Mouse (Mus musculus) adrenal gland, adult 18-20 months (tissue): Measurements from ENCODE around the gene Tmem176a. TPM values are rescaled to one million over a fixed set of nuclear protein-coding genes. Genes with fewer than 3 reads are reported as not detected.
A peak's percentile ranks its signal among the peaks of the same experiment; 100 is the strongest.
"Not testable (repeated sequence)": the region's sequence is repeated elsewhere in the genome, so short reads cannot be mapped to it uniquely, and the experiment has no call there.

Source experiments
- DNase-seq, 2 experiments: peaks; one replicate each; pipeline ENCODE4 v3.0.0; 2021 to 2022; ENCODE audit warnings: low spot score in 2 of 2
- total RNA-seq, 2 experiments: library from RNA; stranded (reverse); gene quantifications; 1 replicate in 1 of 2; 2 replicates in 1 of 2; pipeline ENCODE4 v1.2.3; 2021

The Tmem176a gene
- total RNA-seq, 2 experiments from 2014 or later: 277 to 350 TPM

DNA sequence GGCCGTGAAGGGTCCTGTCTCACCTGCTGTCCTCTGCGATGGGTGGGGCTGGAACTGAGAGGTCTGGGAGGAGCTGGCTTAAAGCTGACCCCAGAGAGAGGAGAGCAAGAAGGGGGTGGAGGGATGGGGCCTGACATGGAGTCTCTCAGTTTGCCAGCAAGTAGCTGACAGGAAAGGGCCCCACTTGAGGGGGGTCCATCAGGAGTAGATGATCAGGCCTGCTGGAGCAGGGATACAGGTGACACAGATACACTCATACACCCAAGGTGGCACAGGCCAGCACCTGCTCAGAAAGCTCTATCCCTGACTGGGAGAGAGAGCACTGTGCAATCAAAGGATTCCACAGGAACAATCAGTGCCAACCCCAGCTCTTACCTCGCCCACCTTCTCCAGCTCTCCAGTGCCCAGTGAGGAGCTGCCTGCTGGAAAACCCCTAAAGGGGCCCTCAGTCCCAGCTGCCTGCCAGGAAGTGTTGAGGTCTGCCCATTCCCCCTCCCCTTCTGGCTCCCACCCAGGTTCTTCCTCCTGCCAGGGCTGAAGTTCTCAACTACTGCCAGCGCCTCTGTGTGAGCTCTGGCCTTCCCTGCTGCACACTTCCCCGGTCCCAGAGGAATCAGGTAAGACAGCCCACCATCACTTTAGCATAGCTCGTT, 380 bp downstream of the Tmem176a start, which contains the start of gene Tmem176b:
Tmem176b (minus strand) TSS at position 524 of the 653 bp plus-strand sequence.
- DNase-seq: peak; percentile 89 to 93

DNA sequence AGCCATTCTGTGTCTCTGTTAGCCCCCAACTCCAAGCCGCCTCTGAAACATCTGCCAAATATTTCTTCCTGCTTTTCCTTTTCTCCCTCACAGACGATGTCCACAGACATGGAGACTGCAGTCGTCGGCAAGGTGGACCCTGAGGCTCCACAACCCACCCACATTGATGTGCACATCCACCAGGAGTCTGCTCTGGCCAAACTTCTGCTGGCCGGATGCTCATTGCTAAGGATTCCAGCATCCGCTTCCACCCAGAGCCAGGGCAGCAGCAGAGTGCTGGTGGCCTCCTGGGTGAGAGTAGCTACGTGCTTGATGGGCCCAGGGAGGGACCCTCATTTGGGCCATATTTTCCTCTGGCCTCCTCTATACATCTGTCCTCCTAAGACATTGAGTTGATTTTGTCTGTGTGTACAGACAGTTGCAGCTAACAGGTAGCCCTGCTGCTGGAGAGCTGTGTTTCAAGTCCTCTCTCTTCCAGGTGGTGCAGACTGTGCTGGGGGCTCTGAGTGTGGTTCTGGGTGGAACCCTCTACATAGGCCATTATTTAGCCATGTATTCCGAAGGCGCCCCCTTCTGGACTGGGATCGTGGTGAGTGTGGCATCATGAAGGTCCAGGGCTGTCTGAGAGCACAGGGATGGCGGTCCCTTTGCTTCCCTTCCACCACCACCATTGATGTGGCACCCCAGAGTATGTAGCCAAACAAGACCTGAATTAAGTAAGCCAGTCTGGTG, 1.6 kb downstream of the Tmem176a start:
- DNase-seq: peak; percentile 66 to 71

DNA sequence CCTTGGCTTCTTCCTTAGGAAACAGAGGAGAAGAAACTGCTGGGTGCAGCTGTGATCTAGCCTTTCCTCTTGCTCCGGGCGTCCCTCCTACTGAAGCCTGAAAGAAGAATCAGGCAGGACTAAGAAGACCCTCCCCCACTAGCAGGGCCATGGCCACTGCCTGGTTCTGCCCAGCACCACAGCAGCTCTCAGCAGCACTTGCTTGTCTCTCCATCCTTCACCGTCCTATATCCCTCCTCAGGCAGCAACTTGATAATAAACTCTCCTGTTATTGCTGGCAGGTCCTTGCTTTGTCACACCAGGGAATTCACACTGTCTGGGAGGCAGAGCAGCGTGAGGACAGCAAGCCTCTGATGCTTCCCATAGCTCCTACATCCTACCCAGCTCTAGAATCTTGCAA, 4.4 kb downstream of the Tmem176a start:
- no peak for DNase-seq

DNA sequence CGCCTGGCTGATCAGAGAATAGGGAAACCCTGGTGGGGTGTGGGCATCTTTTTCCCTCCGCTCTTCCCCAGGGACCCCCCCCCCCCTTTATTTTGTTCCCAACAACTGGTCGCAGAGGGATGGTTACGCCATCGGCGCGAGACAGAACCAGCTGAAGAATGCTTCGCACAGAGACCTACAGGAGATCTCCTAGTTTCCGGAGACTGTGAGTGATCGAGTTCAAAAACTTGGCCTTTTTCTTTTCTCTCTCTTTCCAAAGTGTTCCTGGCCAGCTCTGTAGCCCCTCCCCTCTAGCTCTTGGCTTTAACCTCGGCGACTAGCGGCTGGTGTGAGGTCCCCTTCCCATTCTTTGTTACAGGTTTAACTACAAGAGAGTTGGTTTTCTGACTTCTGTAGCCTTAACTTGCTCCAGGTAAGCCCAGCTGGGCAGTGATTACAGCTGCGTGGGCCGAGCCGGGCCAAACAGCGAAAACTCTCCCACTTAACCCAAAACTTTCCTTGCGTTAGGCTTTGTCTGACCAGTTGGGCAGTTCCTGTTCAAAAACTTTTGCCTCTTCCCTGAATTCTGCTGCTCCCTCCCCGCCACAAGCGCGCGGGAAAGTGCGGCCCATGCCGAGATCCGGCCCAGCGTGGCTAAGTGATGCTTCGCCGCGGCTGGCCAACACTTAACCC, 11.2 kb downstream of the Tmem176a start:
- DNase-seq: peak in 1 of 2 experiments; percentile 48

DNA sequence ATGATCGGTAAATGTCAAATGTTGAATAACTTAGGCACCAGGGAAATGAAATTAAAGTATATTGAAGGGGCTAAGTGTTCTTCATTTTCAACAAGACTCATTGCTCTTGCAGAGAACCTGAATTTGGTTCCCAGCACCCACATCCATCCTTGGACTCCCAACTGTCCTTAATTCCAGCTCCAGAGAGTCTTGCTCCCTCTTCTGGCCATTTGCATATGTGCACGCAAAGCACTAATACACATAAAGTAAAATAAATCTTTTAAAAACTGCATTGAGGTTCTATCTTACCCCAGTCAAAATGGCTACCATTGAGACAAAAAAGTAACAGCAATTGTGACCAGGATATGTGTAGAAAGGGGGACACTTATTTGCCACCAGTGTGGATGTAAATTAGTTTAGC, 13.4 kb downstream of the Tmem176a start:
- no peak for DNase-seq

DNA sequence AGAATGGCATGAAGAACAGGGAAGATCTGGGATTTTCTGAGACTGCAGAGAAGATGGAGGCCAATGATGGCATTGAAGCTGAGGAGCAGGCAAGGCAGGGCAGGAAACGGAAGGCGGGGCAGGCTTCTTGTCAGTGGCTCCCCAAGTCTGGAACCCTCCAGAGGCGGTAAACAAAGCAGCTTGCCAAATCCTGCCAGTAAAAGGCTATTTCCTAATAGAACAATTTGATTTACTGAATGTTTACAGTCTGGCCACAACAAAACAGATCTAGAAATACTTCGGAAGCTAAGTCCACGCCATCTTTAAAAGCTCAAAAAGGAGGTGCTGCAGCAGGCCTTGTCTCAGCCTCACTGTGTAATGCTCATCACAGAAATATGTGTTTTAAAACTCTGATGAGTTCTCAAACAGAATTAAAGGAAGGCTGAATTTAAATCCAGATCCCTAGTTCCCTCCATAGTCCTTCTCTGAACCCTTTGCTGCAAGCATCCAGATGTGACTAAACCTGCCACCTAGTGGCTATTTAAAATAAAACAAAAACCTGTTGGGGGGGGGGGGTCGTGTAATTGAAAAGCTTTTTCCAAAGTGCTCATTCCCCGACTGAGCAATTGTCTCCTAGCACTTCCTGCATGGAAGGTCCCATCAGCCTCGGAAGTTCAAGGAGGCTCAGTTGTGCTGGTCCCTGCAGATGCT, 17.0 kb downstream of the Tmem176a start:
- peak in 1 of 2 experiments; percentile 22 for DNase-seq

DNA sequence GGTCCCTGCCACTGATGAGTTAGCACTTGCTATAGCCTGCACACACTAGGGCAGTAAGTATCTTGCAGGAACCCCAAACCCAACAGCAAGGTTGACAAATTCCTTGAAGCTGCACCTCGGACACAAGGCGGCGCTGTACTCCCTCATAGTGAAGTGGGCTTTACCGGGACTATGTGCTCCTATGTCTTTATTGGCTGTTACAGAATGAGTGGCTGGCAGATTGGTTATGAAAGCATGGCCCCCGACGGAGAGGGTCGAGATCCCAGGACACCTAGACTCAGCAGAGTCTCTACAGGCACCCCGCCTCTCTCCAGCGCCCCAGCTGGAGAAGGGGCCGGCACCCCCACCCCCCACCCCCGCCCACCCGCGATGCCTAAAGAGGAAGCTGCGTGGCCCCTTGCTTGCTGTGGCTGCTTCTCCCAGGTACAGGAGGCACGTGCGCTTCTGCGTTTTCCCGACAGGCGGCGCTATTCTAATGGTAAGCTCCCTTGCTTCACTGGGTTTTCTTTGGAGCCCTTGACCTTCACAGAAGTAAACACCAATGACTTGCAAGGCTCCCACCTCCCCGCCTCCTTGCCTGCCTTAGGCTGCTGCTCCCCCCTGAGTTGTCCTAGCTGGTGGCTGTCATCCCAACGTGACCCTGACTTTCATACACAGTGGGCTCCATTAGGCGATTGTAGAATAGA, 19.6 kb downstream of the Tmem176a start:
- DNase-seq: peak; percentile 67 to 69

DNA sequence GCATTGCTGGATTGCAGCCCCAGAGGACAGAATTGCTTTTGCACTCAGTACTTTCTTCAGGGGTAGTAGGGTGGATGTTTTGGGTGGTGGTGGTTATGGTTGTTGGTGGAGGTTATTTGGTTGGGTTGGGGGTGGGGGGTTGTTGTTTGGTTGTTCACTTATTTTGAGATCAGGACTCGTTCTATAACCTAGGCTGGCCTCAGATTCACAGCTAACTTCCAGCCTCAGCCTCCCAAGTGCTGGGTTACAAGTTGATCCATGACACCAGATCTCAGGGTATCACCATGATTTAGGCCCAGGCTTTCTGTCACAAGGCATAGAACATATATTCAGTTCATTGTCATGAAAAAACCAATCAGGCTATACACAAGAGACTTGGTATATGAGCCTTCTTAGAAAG, 20.1 kb downstream of the Tmem176a start:
- no peak for DNase-seq

DNA sequence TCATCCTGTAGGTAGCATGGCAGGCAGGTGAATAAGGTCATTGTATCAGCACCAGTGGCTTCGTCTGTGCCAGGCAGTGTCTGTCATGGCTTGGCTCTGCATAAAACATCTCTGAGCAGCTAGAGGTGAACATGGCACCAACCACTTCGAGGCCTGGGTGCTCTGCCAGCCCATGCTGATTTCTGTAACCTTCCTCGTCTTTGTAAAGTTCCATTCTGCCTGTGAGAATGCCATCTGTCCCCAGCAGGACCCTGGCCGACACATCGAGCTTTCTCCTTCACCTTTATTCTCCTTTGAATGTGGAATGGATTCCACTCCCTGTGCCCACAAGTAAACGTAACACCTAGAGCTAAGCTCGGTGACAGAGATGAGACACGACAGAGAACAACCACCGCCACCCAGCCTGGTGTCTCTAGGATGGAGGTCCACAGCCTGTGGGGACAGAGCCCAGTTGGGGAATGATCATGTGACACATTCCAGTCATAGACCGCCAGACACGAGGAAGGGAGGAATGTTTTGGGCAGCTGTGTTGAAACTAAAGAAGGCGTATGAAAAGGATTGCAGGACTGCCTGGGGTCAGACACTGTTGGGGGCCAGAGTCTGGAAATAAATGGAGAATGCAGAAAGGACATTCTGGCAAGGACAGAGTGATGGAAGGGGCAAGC, 21.0 kb downstream of the Tmem176a start:
- DNase-seq: peak in 1 of 2 experiments; percentile 7

DNA sequence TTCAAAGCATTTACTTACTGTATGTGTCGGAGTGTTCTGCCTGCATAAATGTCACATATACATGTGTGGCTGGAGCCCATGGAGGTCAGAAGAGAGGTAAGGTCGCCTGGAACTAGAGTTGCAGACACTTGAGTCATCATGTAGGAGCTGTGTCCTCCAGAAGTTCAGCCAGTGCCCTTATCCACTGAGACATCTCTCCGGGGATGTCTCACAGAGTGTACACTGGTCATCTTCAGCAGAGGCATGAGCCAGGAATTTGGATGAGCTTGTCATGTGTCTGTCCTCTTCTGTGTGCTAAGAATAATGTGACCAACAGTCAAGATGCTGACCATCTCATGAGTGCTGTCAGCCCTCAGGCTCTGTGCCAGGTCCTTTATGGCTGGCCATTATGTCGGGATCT, 22.1 kb downstream of the Tmem176a start:
- peak in 1 of 2 experiments; percentile 8 for DNase-seq

DNA sequence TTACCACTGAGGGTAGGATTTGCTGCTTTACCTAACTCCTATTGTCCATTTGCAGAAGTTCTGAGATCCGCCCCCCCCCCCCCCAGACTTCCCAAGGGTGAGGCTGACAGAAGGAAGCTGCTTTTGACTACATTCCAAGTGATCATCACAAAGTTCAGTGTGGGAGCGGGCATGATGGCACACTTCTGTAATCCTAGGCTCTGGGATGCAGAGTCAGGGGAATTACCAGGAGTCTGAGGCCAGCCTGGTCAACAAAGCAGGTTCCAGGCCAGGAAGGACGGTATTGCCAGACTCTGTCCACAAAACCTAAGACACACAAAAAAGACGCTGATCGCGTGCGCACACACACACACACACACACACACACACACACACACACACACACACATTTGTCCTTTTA, 22.8 kb downstream of the Tmem176a start:
- peak in 1 of 2 experiments; percentile 11 for DNase-seq

DNA sequence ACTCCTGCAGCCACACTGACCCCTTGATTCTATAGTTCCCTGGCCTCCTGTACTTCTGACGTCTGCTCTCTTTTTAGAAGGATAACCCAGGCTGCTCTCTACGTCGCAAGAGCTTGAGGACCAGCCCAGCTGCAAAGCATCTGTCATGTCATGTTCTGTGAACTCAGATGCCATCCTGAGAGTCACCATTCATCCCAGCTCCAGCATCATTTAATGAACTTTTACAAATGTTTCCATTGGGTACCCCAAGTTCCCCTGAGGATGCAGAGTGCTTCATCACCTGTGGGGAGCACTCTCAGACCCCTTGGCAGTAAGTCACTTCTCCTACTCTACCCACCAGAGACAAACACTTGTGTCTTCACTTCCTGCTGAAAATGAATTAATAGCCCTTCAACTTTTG, 23.5 kb downstream of the Tmem176a start:
- DNase-seq: peak in 1 of 2 experiments; percentile 5

DNA sequence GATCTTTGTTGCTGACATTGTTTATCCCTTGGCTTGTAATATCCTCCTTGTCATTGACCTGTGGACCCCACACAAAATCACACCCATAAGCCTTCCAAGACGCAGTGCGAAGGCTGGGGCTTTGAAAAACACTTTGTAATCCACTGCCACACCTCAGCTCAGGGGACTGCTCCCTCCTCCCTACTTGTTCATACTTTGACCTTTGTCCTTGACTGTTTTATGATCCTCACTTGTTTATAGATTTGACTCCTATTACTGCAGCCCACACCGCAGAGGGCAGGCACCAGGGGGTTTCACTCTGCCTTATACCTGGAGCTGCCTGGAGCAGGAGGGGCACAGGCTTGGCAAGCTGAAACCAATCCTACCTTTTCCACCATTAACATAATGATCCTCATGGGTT, 24.0 kb downstream of the Tmem176a start:
- DNase-seq: peak in 1 of 2 experiments; percentile 12

DNA sequence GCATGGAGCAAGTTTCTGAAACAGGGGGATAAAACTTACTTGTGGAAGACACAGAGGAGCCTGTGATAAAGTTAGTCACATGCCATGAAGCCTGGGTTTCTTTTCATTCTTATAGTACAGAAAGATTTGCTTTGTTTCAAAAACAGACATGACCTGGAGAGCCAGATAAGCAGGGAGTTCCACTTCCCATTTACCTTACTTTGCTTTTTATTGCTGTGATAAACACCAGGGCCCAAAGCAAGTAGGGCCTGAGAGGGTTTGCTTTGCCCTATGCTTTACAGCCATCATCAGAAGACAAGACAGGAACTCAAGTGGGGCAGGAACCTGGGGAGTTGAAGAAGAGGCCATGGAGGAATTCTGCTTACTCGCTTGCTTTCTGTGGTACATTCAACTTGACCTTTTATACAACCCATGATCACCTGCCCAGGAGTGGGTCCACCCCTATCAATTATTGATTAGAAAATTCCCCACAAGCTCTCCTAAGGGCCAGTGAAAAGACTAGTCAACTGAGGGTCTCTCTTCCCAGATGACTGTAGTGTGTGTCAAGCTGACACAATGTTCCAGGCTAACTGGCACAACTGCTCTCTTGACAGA, 24.5 kb downstream of the Tmem176a start:
- no peak for DNase-seq

DNA sequence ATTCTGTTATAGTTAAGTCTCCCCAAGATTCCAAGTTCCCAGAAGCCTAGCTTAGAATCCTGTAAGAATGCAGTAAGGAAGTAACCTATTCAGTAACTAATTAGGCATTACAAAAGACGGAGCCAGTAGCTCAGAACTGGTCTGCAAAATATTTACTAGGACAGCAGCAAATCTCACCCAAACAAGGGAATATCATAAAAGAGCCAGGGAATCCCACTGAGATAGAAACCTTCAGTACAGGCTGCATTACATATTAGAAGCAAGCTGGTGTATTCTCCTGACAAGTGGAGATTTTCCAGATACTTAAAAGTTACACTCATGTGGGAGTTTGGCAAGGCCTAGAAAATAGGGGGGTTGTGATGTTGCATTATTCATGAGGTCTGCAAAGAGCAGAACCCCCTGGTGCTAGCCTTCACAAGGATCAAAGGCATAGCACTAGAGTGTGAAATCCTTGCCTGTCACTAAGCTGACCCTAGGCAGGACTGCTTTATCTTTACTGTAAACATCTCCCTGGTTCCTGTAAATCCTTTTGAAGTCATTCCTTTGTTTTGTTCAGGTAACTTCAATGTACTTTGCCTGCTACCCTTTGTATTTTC, 25.7 kb downstream of the Tmem176a start:
- DNase-seq: not testable (repeated sequence)

DNA sequence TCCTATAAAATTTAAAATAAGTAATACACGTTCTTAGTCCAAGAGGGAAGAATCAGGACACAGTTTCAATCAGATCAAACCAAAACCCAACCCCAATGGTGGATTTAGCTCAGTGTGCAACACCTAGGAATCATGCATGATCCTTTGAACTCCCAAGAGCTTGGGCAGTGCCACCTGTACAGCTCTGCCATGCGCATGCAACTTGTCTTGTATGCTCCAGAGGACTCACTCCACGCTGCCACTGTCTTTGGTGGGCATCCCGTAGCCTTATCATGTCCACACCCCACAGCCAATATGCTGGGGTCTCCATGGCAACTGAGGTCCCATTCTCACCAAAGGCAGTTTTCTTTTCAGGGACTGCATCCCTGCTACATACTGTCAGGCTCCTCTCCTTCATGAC, 26.4 kb downstream of the Tmem176a start:
- no peak for DNase-seq

DNA sequence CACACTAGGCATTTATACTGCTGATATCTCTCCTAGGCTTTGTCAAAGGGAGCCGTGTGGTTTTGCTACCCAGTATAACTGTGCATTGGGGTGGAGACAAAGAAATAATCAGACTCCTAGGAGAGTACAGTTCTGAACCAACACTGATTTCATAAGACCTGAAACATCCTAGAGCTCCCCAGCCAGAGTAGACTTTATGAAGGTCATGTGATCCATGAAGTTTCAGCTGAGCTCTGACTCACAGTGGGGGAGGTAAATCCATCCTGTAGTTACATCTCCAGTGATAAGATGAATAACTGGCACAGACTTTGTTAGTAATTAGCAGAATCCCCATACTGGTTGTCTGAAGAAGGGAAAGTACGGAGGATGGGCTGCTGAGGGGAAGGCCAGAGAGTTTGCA, 29.1 kb downstream of the Tmem176a start:
- no peak for DNase-seq

DNA sequence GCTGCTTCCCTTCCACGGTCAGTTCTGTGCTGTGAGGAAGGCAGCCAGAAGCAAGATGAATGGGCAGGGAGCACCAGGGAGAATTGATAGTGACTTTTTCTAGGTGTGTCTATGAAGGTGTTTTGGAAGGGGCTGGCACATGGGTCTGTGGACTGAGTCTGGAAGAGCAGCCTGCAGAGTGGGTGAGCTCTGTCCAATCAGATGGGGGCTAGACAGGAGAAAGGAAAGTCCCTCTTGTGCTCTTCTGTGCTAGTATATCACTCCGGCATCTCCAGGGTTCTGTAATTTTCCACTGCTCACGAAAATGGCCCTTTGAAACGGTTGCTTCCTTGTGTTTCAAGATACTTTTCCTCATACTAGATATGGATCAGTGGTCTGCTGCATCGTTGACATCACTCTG, 31.9 kb downstream of the Tmem176a start, which contains the start of gene Aoc1:
Aoc1 (plus strand) TSS at position 301 of the 400 bp plus-strand sequence.
- no peak for DNase-seq

DNA sequence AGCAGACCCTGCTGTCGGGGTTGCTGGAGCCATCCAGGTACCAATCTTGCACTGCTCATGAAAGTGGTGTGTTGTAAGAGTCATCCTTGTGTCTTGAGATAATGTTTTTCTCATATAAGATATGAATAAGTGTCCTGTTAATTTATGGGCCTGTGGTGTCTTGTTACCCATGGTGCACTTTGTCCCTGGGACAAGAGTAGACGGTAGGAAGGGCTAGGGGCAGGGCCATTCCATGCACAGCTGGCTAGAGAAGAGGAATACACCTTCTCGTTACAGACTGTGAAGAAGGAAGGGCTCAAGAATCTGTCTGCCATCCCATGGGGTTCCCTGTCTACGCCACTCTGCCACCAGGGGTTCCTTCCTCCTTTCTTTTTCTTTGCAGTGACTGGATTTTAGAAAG, 33.9 kb downstream of the Tmem176a start:
- no peak for DNase-seq
